Mouse (Mus musculus) embryonic facial prominence, embryonic 15.5 days (tissue): ENCODE results near the gene Pde10a. TPM values are rescaled to one million over a fixed set of nuclear protein-coding genes. Genes with fewer than 3 reads are reported as not detected.

Experiments used
- ATAC-seq: fragments of 200-750 bp; cut with Nextera tagmentation; 2 replicates; pipeline ENCODE4 v1.8.0; 2017; ENCODE audit warnings: low read depth, moderate TSS enrichment; ENCODE audit not compliant: insufficient number of reproducible peaks, low FRiP score, low TSS enrichment
- H3K27ac ChIP-seq: fragments of 300-500 bp; sonication (generic); replicated peaks from 2 replicates; pipeline ENCODE4 v1.5.1; 2015; ENCODE audit warnings: mild to moderate bottlenecking, inconsistent platforms
- H3K27me3 ChIP-seq: fragments of 300-500 bp; sonication (generic); 2 replicates; pipeline ENCODE4 v1.6.1; 2015; ENCODE audit warnings: inconsistent platforms
- H3K36me3 ChIP-seq: fragments of 300-500 bp; sonication (generic); 2 replicates; pipeline ENCODE4 v1.6.1; 2015; ENCODE audit warnings: mild to moderate bottlenecking, inconsistent platforms
- H3K4me1 ChIP-seq: fragments of 300-500 bp; sonication (generic); 2 replicates; pipeline ENCODE4 v1.6.1; 2015; ENCODE audit warnings: inconsistent platforms
- H3K4me2 ChIP-seq: fragments of 300-500 bp; sonication (generic); replicated peaks from 2 replicates; pipeline ENCODE4 v1.6.1; 2015; ENCODE audit warnings: mild to moderate bottlenecking, inconsistent platforms
- H3K4me3 ChIP-seq: fragments of 300-500 bp; sonication (generic); replicated peaks from 2 replicates; pipeline ENCODE4 v1.5.1; 2015; ENCODE audit warnings: mild to moderate bottlenecking, inconsistent platforms
- H3K9ac ChIP-seq: fragments of 300-500 bp; sonication (generic); 2 replicates; pipeline ENCODE4 v1.6.1; 2015; ENCODE audit warnings: inconsistent platforms
- H3K9me3 ChIP-seq: fragments of 300-500 bp; sonication (generic); replicated peaks from 2 replicates; pipeline ENCODE4 v1.6.1; 2016; ENCODE audit warnings: inconsistent platforms
- WGBS: fragments of 180-500 bp; shearing (Covaris S2); methylation state at CpG from one replicate; pipeline ENCODE4 v1.1.7; 2015; 5-methylcytosine and 5-hydroxymethylcytosine counted together
- polyA plus RNA-seq: library from polyadenylated mRNA; unstranded; fragments of >200 nt; fragmentation: Nextera tagmentation; extraction: Ambion mirVana; gene quantifications from 2 replicates; pipeline ENCODE4 v1.2.1, GENCODE M21; 2015

Pde10a gene
- polyA plus RNA-seq, 1 experiment from 2014 or later, result 3.0 TPM

GRCm38 (mm10) chr17:8903555-8904283, 378.5 kb downstream of the Pde10a start:
- 82% methylated on average over 5 of the region's 5 CpGs for WGBS
- no peaks in the 10 kb centered on the region for H3K4me1 ChIP-seq
- no peak overlapping the region for H3K4me3 ChIP-seq
- H3K27me3 ChIP-seq, result no peaks in the 10 kb centered on the region
- no peak overlapping the region for H3K4me2 ChIP-seq
- no peak overlapping the region for H3K9ac ChIP-seq
- no peak for ATAC-seq
- no peak overlapping the region for H3K27ac ChIP-seq
- H3K36me3 ChIP-seq, result no peaks in the 10 kb centered on the region
- no peaks in the 10 kb centered on the region for H3K9me3 ChIP-seq

GRCm38 (mm10) chr17:8910571-8910970, 385.4 kb downstream of the Pde10a start:
- WGBS, result 54% methylated on average over 5 of the region's 5 CpGs
- no peak for ATAC-seq
- H3K27me3 ChIP-seq, result no peaks in the 10 kb centered on the region
- no peak overlapping the region for H3K27ac ChIP-seq
- H3K4me2 ChIP-seq, result no peak overlapping the region
- H3K9me3 ChIP-seq, result no peaks in the 10 kb centered on the region
- H3K36me3 ChIP-seq, result no peaks in the 10 kb centered on the region
- no peak overlapping the region for H3K4me3 ChIP-seq
- H3K4me1 ChIP-seq, result no peaks in the 10 kb centered on the region
- H3K9ac ChIP-seq, result no peak overlapping the region

GRCm38 (mm10) chr17:8912933-8913332, 387.8 kb downstream of the Pde10a start:
- no peaks in the 10 kb centered on the region for H3K4me1 ChIP-seq
- H3K4me2 ChIP-seq, result no peak overlapping the region
- H3K27me3 ChIP-seq, result no peaks in the 10 kb centered on the region
- no peak overlapping the region for H3K9ac ChIP-seq
- no peak overlapping the region for H3K4me3 ChIP-seq
- ATAC-seq, result no peak
- no peaks in the 10 kb centered on the region for H3K36me3 ChIP-seq
- WGBS, result 81% methylated on average over 3 of the region's 3 CpGs
- no peak overlapping the region for H3K27ac ChIP-seq
- H3K9me3 ChIP-seq, result no peaks in the 10 kb centered on the region

GRCm38 (mm10) chr17:8915693-8916092, 390.5 kb downstream of the Pde10a start:
- no peak overlapping the region for H3K9ac ChIP-seq
- H3K9me3 ChIP-seq, result no peaks in the 10 kb centered on the region
- no peak overlapping the region for H3K27ac ChIP-seq
- no peak for ATAC-seq
- H3K36me3 ChIP-seq, result no peaks in the 10 kb centered on the region
- H3K27me3 ChIP-seq, result no peaks in the 10 kb centered on the region
- H3K4me1 ChIP-seq, result no peaks in the 10 kb centered on the region
- H3K4me3 ChIP-seq, result no peak overlapping the region
- H3K4me2 ChIP-seq, result no peak overlapping the region

- Histone ChIP-seq H3K36me3 (no peaks in the 10 kb centered on the region), H3K9ac (no peak overlapping the region), H3K4me1 (0 out of 2 replicates have a peak, but pooled peaks cover 6% of the 10 kb centered on the region), H3K27ac (no peak overlapping the region), H3K27me3 (no peaks in the 10 kb centered on the region), H3K9me3 (no peaks in the 10 kb centered on the region), H3K4me3 (no peak overlapping the region), H3K4me2 (no peak overlapping the region)
- 35% methylated on average over 4 of the region's 4 CpGs for WGBS
- no peak for ATAC-seq
Measured at GRCm38 (mm10) chr17:8923074-8923473, 397.9 kb downstream of the Pde10a start.

GRCm38 (mm10) chr17:8923727-8924126, 398.6 kb downstream of the Pde10a start:
- ATAC-seq, result no peak
- no peak overlapping the region for H3K27ac ChIP-seq
- no peaks in the 10 kb centered on the region for H3K27me3 ChIP-seq
- H3K9me3 ChIP-seq, result no peaks in the 10 kb centered on the region
- H3K9ac ChIP-seq, result no peak overlapping the region
- 54% methylated on average over 8 of the region's 8 CpGs for WGBS
- H3K4me1 ChIP-seq, result 0 out of 2 replicates have a peak, but pooled peaks cover 6% of the 10 kb centered on the region
- no peak overlapping the region for H3K4me3 ChIP-seq
- no peaks in the 10 kb centered on the region for H3K36me3 ChIP-seq
- no peak overlapping the region for H3K4me2 ChIP-seq

GRCm38 (mm10) chr17:8925819-8926383, 400.7 kb downstream of the Pde10a start:
- ATAC-seq, result no peak; the same call in 1 of the 2 replicates
- H3K27me3 ChIP-seq, result no peaks in the 10 kb centered on the region
- no peaks in the 10 kb centered on the region for H3K9me3 ChIP-seq
- no peak overlapping the region for H3K9ac ChIP-seq
- no peak overlapping the region for H3K4me3 ChIP-seq
- no peak overlapping the region for H3K27ac ChIP-seq
- WGBS, result 57% methylated on average over 10 of the region's 10 CpGs
- no peak overlapping the region for H3K4me2 ChIP-seq
- H3K36me3 ChIP-seq, result no peaks in the 10 kb centered on the region
- H3K4me1 ChIP-seq, result 0 out of 2 replicates have a peak, but pooled peaks cover 6% of the 10 kb centered on the region

GRCm38 (mm10) chr17:8928560-8928959, 403.4 kb downstream of the Pde10a start:
- no peak for ATAC-seq
- H3K4me2 ChIP-seq, result no peak overlapping the region
- 67% methylated on average over 2 of the region's 2 CpGs for WGBS
- H3K9ac ChIP-seq, result no peak overlapping the region
- peaks cover 2% of the 10 kb centered on the region; the same call in 1 of the 2 replicates for H3K27me3 ChIP-seq
- no peaks in the 10 kb centered on the region for H3K9me3 ChIP-seq
- H3K36me3 ChIP-seq, result no peaks in the 10 kb centered on the region
- no peak overlapping the region for H3K27ac ChIP-seq
- 0 out of 2 replicates have a peak, but pooled peaks cover 6% of the 10 kb centered on the region for H3K4me1 ChIP-seq
- H3K4me3 ChIP-seq, result no peak overlapping the region

GRCm38 (mm10) chr17:8929636-8930035, 404.5 kb downstream of the Pde10a start:
- H3K9me3 ChIP-seq, result no peaks in the 10 kb centered on the region
- no peak overlapping the region for H3K27ac ChIP-seq
- H3K4me3 ChIP-seq, result no peak overlapping the region
- no peak overlapping the region for H3K9ac ChIP-seq
- H3K36me3 ChIP-seq, result no peaks in the 10 kb centered on the region
- H3K4me2 ChIP-seq, result no peak overlapping the region
- peaks cover 4% of the 10 kb centered on the region; the same call in 1 of the 2 replicates for H3K27me3 ChIP-seq
- H3K4me1 ChIP-seq, result 0 out of 2 replicates have a peak, but pooled peaks cover 6% of the 10 kb centered on the region
- WGBS, result 58% methylated on average over 8 of the region's 8 CpGs
- 0 out of 2 replicates have a peak, but pooled peaks have one; percentile 13 for ATAC-seq

GRCm38 (mm10) chr17:8935604-8936003, 410.4 kb downstream of the Pde10a start:
- Histone ChIP-seq H3K4me2 (no peak overlapping the region), H3K27ac (no peak overlapping the region), H3K27me3 (peaks cover 5% of the 10 kb centered on the region; the same call in 1 of the 2 replicates), H3K9ac (no peak overlapping the region), H3K9me3 (no peaks in the 10 kb centered on the region), H3K36me3 (no peaks in the 10 kb centered on the region), H3K4me1 (no peaks in the 10 kb centered on the region), H3K4me3 (no peak overlapping the region)
- WGBS, result 50% methylated on average over 12 of the region's 12 CpGs
- no peak for ATAC-seq

GRCm38 (mm10) chr17:8936603-8937002, 411.4 kb downstream of the Pde10a start:
- no peaks in the 10 kb centered on the region for H3K4me1 ChIP-seq
- 2% methylated on average over 4 of the region's 4 CpGs for WGBS
- peaks cover 5% of the 10 kb centered on the region; the same call in 1 of the 2 replicates for H3K27me3 ChIP-seq
- H3K4me3 ChIP-seq, result no peak overlapping the region
- no peak overlapping the region for H3K27ac ChIP-seq
- ATAC-seq, result no peak
- no peak overlapping the region for H3K4me2 ChIP-seq
- no peak overlapping the region for H3K9ac ChIP-seq
- no peaks in the 10 kb centered on the region for H3K9me3 ChIP-seq
- no peaks in the 10 kb centered on the region for H3K36me3 ChIP-seq
